Mouse (Mus musculus) C2C12 (cell line): ENCODE measurements at regions not wholly inside any gene's neighbourhood (a gene's known extent, or its start where the extent isn't known, plus 50 kb on each side); places are given as distances from the start of the nearest gene placed in this dataset.

ENCODE experiments used
- CTCF ChIP-seq: IDR thresholded peaks from one replicate; pipeline ENCODE4 v1.5.1; 2011; ENCODE audit not compliant: control insufficient read depth, insufficient read depth, insufficient read length
- FOSL1 ChIP-seq: IDR thresholded peaks from one replicate; pipeline ENCODE4 v1.8.0; 2011; ENCODE audit warnings: mild to moderate bottlenecking, low read length; ENCODE audit not compliant: poor library complexity, insufficient read depth, severe bottlenecking
- MYOG ChIP-seq: IDR thresholded peaks from one replicate; pipeline ENCODE4 v1.6.1; 2011; ENCODE audit not compliant: control insufficient read depth, insufficient read length; ENCODE audit errors: extremely low read depth

- TF ChIP-seq CTCF (no peak), MYOG (no peak), FOSL1 (no peak)
These were observed 98.7 kb downstream of the Trib2 start for GRCm38 (mm10) chr12:15717989-15718388.
